Mouse (Mus musculus) cerebellum, adult 2 months (tissue): ENCODE results near the gene Adamtsl1. TPM values are rescaled to one million over a fixed set of nuclear protein-coding genes. Genes with fewer than 3 reads are reported as not detected.
A peak's percentile ranks its signal among the peaks of the same experiment; 100 is the strongest.

Source experiments
- DNase-seq, 2 experiments: peaks; one replicate each; pipeline ENCODE4 v3.0.0; 2021
- H3K27ac ChIP-seq: fragments of 200-500 bp; 2 replicates; pipeline ENCODE4 v1.5.1; 2012; ENCODE audit warnings: low read length, control low read depth, inconsistent platforms; ENCODE audit not compliant: insufficient read depth
- H3K27me3 ChIP-seq: fragments of 200-500 bp; 2 replicates; pipeline ENCODE4 v1.6.1; 2012; ENCODE audit warnings: inconsistent platforms, mild to moderate bottlenecking, low read length, moderate library complexity; ENCODE audit not compliant: control insufficient read depth, insufficient read depth
- H3K4me1 ChIP-seq: fragments of 200-500 bp; 2 replicates; pipeline ENCODE4 v1.6.1; 2011; ENCODE audit warnings: low read length; ENCODE audit not compliant: control insufficient read depth, insufficient read depth
- H3K4me3 ChIP-seq: fragments of 200-500 bp; replicated peaks from 2 replicates; pipeline ENCODE3; 2011; ENCODE audit warnings: mild to moderate bottlenecking, low read depth, low read length, control low read depth; ENCODE audit not compliant: insufficient read depth
- CTCF ChIP-seq: fragments of 200-500 bp; IDR thresholded peaks from 2 replicates; pipeline ENCODE4 v1.5.1; 2011; ENCODE audit warnings: low read depth, mild to moderate bottlenecking, control low read depth, low read length, moderate library complexity, borderline replicate concordance; ENCODE audit not compliant: insufficient read depth
- POLR2A ChIP-seq: fragments of 200-500 bp; IDR thresholded peaks from 2 replicates; pipeline ENCODE4 v1.6.1; 2011; ENCODE audit warnings: low read length, control low read depth, borderline replicate concordance; ENCODE audit not compliant: insufficient read depth
- WGBS: fragments of 180-500 bp; shearing (Covaris S2); methylation state at CpG from one replicate; pipeline ENCODE4 v1.1.7; 2018; 5-methylcytosine and 5-hydroxymethylcytosine counted together
- polyA plus RNA-seq: library from polyadenylated mRNA; depleted of rRNA; stranded (reverse); fragments of >200 nt; gene quantifications from 2 replicates; pipeline ENCODE4 v1.2.3, GENCODE M21; 2012

Adamtsl1 gene
- polyA plus RNA-seq, 1 experiment: 3.3 TPM

DNA sequence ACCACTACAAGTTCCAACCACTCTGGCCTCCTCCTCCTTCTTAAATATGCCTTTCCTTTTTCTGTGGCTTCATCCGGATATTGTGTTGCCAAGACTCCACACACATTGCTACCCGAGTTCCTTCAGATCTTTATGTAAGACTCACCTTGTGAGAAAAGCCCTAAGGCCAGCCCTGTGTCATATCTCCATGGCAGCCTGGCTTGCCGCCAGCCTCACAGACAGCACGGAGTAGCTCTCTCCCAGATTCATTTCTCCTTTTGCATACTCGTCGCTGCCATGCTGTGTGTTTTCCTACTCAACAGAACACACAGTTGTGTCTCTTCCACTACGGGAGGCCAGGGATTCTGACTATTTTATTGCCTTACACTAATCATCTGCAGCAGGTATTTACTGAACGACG, 328.1 kb downstream of the Adamtsl1 start:
- DNase-seq: peak; percentile 79 to 86
- Histone ChIP-seq H3K4me3 (no peak overlapping the region), H3K27me3 (no peaks in the 10 kb centered on the region), H3K27ac (no peak overlapping the region), H3K4me1 (peaks cover 12% of the 10 kb centered on the region)
- 9% methylated on average over 9 of the region's 9 CpGs for WGBS
- no peak for TF ChIP-seq POLR2A
- no peak for TF ChIP-seq CTCF

DNA sequence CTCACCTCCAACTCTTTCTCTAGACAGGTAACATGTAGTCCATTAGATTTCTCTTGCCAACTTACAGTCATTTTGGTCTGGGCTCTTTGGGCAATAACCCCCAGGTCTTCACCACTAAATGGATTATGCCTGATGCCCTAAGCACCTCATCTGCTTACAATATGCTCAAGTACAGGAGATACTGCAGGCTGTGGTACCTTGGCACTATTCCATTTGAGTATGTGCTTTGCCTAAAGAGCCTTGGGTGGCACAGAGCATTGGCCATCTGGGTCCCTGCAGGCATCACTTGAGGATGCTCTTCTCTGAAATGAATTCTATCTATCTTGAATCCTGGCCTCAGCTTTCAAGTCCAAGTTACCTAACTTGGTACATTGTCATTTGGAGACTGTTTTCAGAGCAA, 330.4 kb downstream of the Adamtsl1 start:
- H3K27ac ChIP-seq: no peak overlapping the region
- H3K4me1 ChIP-seq: peaks cover 7% of the 10 kb centered on the region; the same call in 1 of the 2 replicates
- no peak overlapping the region for H3K4me3 ChIP-seq
- no peak for TF ChIP-seq POLR2A
- TF ChIP-seq CTCF: no peak
- H3K27me3 ChIP-seq: no peaks in the 10 kb centered on the region
- DNase-seq: peak; percentile 51 to 72

GRCm38 (mm10) chr4:85845931-85846330, 332.0 kb downstream of the Adamtsl1 start:
- no peak for DNase-seq
- no peak for TF ChIP-seq POLR2A
- no peak for TF ChIP-seq CTCF
- Histone ChIP-seq H3K4me1 (peaks cover 7% of the 10 kb centered on the region; the same call in 1 of the 2 replicates), H3K27ac (no peak overlapping the region), H3K4me3 (no peak overlapping the region), H3K27me3 (no peaks in the 10 kb centered on the region)
- 71% methylated on average over 7 of the region's 7 CpGs for WGBS

DNA sequence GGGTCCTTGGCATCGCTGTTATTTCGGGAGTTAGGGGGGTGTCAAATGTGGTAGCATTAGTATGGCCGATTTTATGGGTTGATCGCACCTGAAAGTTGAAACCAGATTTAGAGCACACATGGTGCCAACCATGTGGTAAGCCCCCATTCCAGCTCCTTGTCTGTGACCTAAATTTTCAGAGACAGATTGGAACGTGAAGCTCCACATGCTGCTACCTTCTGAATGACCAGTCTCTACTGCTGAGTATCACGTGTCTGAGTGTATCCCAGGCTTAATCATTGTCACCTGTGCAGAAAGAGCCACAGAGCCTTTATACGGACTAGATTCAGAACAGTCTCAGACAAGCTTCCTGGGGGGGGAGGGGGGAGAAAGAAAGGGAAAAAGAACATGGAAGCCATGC, 339.4 kb downstream of the Adamtsl1 start:
- Histone ChIP-seq H3K4me1 (no peaks in the 10 kb centered on the region; the same call in 1 of the 2 replicates), H3K27ac (no peak overlapping the region), H3K27me3 (no peaks in the 10 kb centered on the region), H3K4me3 (no peak overlapping the region)
- peak in 1 of 2 experiments; percentile 56 for DNase-seq
- no peak for TF ChIP-seq POLR2A
- TF ChIP-seq CTCF: no peak
- 31% methylated on average over 7 of the region's 7 CpGs for WGBS

GRCm38 (mm10) chr4:85854507-85854906, 340.5 kb downstream of the Adamtsl1 start:
- Histone ChIP-seq H3K4me1 (no peaks in the 10 kb centered on the region; the same call in 1 of the 2 replicates), H3K4me3 (no peak overlapping the region), H3K27ac (no peak overlapping the region), H3K27me3 (no peaks in the 10 kb centered on the region)
- WGBS: 29% methylated on average over 8 of the region's 8 CpGs
- DNase-seq: no peak
- TF ChIP-seq POLR2A (no peak), CTCF (no peak)

GRCm38 (mm10) chr4:85879376-85879775, 365.4 kb downstream of the Adamtsl1 start:
- H3K4me3 ChIP-seq: no peak overlapping the region
- H3K4me1 ChIP-seq: no peaks in the 10 kb centered on the region
- no peaks in the 10 kb centered on the region for H3K27me3 ChIP-seq
- DNase-seq: no peak
- 60% methylated on average over 6 of the region's 6 CpGs for WGBS
- TF ChIP-seq POLR2A (no peak), CTCF (no peak)
- no peak overlapping the region for H3K27ac ChIP-seq

DNA sequence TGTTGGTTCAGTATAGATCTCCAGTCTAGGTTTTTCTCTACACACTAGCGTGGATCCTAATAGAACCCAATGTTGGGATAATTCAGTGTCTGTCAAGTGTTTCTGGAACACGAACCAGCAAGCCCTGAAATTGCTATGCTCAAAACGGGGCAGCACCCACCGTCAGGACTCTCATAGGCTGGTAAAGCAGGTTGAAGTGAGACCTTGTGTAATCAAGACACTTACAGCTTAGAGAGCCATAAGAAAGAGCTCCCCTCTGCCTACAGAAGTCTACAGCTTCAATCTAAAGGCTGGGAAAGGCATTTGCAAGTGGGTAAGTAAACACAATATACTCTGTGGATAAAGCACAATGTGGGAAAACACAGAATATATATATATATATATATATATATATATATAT, 367.3 kb downstream of the Adamtsl1 start:
- no peak for TF ChIP-seq CTCF
- no peak for TF ChIP-seq POLR2A
- 92% methylated on average over 4 of the region's 4 CpGs for WGBS
- H3K4me3 ChIP-seq: no peak overlapping the region
- no peak overlapping the region for H3K27ac ChIP-seq
- no peaks in the 10 kb centered on the region for H3K27me3 ChIP-seq
- no peaks in the 10 kb centered on the region for H3K4me1 ChIP-seq
- DNase-seq: no peak

DNA sequence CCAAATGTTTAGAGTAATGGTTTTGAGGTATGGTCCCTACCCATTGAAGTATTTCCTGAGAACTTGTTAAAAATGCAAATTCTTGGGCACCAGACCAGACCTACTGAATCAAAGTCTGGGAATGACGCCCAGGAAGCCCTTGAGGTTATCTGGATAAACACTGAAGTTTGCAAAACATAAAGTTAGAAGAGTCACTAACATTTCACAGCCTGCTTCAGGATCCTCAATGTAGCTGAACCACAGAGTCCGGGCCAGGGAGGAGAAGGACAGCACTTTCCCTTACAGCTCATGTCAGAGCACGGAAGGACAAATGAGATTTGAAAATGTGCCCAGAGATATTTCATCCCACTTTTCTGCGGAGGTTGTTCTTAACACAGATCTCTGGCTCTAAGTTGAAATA, 370.1 kb downstream of the Adamtsl1 start:
- WGBS: 33% methylated on average over 4 of the region's 4 CpGs

More for the DNA sequence above, 370.1 kb downstream of the Adamtsl1 start:
- Histone ChIP-seq H3K27ac (no peak overlapping the region), H3K4me1 (no peaks in the 10 kb centered on the region), H3K27me3 (no peaks in the 10 kb centered on the region), H3K4me3 (no peak overlapping the region)
- no peak for DNase-seq
- TF ChIP-seq CTCF: no peak
